Mouse (Mus musculus) gastrocnemius, adult 2 months (tissue): ENCODE results near the gene Rpusd4. TPM values are rescaled to one million over a fixed set of nuclear protein-coding genes. Genes with fewer than 3 reads are reported as not detected.

Source experiments
- DNase-seq: peaks from one replicate; pipeline ENCODE4 v3.0.0; 2022
- H3K27ac ChIP-seq: fragments of 200-600 bp; 2 replicates; pipeline ENCODE4 v1.8.1; 2022; ENCODE audit warnings: mild to moderate bottlenecking
- H3K4me3 ChIP-seq: fragments of 200-600 bp; 2 replicates; pipeline ENCODE4 v1.8.1; 2022; ENCODE audit warnings: mild to moderate bottlenecking, moderate library complexity
- CTCF ChIP-seq: fragments of 200-600 bp; IDR thresholded peaks from 2 replicates; pipeline ENCODE4 v1.8.1; 2022; ENCODE audit warnings: antibody characterized with exemption, mild to moderate bottlenecking, moderate library complexity
- intact Hi-C: fragments of 180-260 bp; cut with DNase I; formaldehyde crosslinking; loops from one replicate; pipeline ENCODE4 v1.15.1; 2025
- total RNA-seq, 2 experiments: library from RNA; stranded (reverse); gene quantifications; 2 replicates each; pipeline ENCODE4 v1.2.3; 2021

The Rpusd4 gene
- total RNA-seq, 2 experiments from 2014 or later, result 6.8 to 7.5 TPM

DNA sequence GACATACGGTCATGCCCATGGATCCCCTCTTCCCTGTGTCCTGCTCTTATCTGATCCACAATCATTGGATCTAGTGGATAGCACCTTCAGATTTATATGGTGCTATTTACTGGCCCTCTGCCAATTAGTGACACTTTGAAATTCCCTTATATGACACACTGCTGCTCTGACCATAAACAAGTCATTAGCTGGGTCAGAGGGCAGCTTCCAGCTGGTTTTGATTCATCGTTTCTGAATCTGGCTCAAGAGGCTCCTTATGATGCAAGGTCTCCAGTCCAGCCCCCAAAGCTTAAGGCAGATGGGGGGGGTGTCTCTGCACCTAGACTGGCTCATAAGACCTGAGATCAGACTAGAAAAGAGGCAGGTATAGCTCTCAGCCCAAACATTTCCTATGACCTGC lies 56.9 kb downstream of the Rpusd4 start:
- intact Hi-C loops, result no loop called here
- Histone ChIP-seq H3K27ac (no peak overlapping the region), H3K4me3 (no peak overlapping the region)
- no peak for TF ChIP-seq CTCF
- DNase-seq, result no peak

DNA sequence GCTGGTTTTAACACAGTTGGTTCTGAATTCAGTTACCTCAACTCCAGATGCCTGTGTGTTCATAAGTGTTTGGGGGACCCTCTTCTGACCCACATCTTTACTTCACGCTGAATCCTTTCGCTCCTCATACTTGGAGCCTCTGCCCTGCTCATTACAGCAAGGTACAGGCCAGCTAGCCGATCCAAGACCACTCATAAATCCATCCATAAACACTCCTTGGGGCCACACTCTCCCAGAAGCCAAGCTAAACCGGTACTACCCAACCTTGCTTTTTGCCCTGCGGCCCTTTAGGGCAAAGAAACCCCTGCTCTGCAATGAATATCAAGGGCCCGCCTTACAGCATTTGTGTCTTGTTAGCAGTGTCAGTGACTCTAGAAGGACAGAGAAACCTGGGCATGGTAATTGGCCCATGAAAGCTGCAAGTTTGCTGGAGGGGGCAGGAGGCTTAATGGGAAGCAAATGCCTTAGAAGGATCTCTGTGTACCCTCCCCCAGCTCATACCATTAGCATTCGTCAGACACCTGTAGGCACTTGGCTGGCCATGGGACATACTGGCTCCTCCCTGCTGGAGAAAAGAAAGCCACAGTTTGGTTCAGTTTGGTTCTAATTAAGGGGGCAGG lies 59.1 kb downstream of the Rpusd4 start:
- H3K27ac ChIP-seq, result no peak overlapping the region
- no peak overlapping the region for H3K4me3 ChIP-seq
- no peak for DNase-seq
- intact Hi-C loops, result no loop called here
- TF ChIP-seq CTCF, result no peak

Other genes with a start within 250 kb of the Rpusd4 start
- gene St3gal4, start 148.6 kb upstream of the Rpusd4 start, total RNA-seq, result 1 to 10 TPM; 4.2 to 4.3 TPM
- 1 to 10 TPM; 7.7 to 8.4 TPM for gene Dcps, start 91.8 kb upstream of the Rpusd4 start, total RNA-seq
- gene Srpr, start 67.7 kb upstream of the Rpusd4 start, total RNA-seq, result 100 to 1,000 TPM; 222 to 262 TPM
- gene Tirap, start 67.6 kb upstream of the Rpusd4 start, total RNA-seq, result 10 to 100 TPM; 29.1 to 42.0 TPM
- gene Foxred1, start 56.8 kb upstream of the Rpusd4 start, total RNA-seq, result 10 to 100 TPM; 17.6 to 20.3 TPM
- gene Fam118b, start 60 bp upstream of the Rpusd4 start, total RNA-seq, result 10 to 100 TPM; 24.3 to 29.8 TPM
- gene Cdon, start 153.3 kb downstream of the Rpusd4 start, total RNA-seq, result 10 to 100 TPM; 12.4 to 12.9 TPM